Mouse (Mus musculus): ENCODE measurements around the gene Rpap3.

Gene Rpap3

DNA sequence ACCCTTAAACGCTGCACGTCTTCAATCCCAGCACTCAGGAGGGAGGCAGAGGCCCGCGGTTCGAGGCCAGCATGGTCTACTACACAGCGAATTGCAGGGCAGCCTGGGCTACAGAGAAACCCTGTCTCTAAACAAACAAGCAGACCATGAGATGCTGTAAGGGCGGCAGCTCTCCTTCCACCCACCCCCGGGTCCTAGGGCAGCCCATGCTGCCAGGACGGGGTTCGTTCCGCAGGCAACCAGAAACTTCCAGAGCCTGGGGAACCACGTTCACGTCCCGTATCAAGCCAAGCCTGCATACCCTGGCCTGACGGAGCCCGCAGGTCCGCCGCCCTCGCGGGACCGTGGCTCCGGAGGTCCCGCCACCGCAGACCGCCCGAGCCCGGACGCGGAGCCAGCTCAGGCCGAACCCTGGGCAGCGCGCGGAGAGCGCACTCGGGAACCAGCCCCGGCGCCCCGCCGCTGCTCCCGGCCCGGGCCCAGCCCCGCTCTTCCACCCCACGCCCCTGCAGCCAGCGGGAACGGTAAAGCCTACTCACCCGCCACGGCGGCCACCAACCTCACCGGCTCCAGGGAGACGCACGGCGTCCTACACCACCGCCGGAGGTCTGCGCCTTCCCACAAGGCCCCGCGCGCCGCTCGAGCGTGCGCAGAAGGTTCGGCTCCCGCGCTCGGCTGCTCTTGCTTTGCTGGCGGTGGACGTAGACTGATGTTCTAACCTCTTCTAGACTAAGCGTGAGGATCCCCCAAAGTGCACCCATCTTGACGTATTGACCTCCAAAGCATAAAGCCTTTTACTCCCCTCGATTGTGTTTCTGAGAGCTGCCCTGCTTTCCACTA is at the start of gene Rpap3:
Gene Rpap3, minus strand, starts transcription at position 615 of the 840 bp plus-strand sequence.
- peak; percentile 83 for DNase-seq (ENCODE audit: low read depth, low spot score)

DNA sequence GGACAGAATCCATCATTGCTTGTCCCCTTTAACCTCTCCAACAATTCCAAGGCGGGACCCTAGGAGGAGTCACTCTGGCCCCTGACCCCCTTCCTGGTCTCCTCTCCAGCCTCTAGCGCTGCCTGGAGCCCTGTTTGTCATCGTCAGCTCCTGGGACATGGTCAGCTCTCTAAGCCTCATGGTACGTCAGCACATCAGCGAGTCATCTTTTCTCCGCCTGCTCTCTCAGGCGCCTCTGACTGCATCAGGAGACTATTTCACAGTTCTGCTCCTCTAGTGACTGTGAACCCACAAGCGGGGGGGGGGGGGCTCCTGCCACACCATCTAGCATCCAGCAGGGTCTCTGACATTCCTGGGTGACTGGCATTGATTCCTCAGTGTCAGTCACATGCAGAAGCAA is 49.7 kb upstream of the Rpap3 start:
- DNase-seq (ENCODE audit: low read depth, low spot score) = no peak

DNA sequence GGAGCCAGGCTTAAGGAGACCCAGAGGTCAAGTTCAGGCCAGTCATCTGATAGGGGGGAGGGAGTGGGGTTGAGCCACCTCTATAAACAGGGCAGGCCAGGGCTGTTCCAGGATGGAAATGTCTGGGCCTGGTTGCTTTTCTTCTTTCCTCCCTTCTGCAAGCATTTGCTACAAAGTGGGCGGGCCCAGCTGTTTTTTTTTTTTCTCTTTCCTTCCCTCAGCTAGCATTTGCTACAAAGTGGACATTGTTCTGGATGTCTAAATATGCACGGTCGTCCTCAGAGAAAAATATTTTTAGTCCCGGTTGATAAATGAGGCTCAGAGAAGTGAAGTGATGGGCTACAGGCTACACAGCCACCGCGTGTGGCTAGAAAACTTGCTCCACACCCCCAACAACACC is 48.9 kb upstream of the Rpap3 start:
- no peak for DNase-seq (ENCODE audit: low read depth, low spot score)

DNA sequence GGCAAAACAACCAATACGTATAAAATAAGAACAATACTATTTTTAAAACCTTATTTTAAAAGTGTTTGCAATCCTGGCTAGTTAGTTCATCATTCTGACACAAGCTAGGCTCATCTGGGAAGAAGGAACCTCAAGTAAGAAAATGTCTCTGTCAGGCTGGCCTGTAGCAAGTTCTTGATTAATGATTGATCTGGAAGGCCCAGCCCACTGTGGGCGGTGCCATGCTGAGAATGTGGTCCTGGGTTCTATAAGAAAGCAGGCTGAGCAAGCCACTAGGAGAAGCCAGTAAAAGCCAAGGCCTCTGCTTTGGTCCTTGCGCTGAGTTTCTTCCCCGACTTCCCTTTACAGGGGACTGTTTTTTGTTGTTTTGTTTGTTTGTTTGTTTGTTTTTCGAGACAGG is 46.9 kb upstream of the Rpap3 start:
- no peak for DNase-seq (ENCODE audit: low read depth, low spot score)

DNA sequence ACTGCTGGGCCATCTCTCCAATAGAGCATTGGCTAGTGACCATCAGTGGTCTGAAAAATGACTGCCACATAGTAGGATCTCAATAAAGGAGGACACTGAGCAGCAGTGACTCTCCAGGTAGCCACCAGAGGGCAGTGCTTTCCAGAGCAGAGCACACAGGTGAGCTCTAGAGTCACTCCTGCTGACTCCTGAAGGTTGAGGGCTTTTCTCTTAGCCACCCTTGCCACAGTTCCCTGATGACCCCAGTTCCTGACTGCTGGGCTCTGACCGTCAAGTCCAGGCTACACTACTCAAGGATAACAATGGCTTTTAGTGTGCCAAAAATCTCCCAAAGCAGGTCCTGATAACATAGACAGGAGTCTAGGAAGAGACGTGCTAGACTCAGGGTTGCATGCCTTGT is 46.1 kb upstream of the Rpap3 start:
- DNase-seq (ENCODE audit: low read depth, low spot score) = peak; percentile 68

DNA sequence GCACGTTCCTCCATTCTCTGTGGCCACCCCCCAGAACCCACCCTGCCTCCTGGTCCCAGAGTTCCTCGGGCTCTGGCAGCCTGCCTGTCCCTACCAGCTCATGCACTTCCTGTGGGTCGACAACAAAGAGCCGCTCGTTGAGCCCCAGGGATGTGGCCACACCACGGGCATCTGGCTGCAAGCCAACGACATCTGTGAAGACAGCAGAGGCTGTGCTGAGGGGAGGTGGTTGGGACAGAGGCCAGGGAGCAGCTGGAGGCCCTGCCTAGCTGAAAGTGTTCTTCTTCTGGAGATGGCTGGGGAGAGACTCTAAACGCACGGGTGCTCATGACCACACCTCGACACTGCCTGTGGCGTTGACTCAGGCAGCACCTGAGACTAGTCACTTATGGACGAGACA is 45.1 kb upstream of the Rpap3 start:
- DNase-seq (ENCODE audit: low read depth, low spot score) = no peak

DNA sequence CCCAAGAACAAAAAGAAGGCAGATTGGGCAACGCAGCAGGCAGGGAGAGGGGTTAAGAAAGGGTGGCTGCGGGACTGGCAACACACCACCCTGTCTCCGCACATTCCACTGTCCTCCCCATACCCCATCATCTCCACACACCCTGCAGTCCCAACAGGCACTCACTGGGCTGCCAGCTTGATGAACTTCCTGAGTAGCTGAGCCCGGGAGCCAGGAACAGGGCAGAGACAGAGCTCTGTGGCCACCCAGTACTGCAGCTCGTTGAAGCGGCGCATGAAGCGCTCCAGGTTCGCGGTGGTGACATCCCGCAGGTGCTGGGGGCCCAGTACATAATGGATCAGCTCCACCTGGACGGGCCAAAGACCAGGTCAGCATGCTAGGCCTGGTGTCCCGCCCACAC is 44.2 kb upstream of the Rpap3 start:
- DNase-seq (ENCODE audit: low read depth, low spot score) = no peak

DNA sequence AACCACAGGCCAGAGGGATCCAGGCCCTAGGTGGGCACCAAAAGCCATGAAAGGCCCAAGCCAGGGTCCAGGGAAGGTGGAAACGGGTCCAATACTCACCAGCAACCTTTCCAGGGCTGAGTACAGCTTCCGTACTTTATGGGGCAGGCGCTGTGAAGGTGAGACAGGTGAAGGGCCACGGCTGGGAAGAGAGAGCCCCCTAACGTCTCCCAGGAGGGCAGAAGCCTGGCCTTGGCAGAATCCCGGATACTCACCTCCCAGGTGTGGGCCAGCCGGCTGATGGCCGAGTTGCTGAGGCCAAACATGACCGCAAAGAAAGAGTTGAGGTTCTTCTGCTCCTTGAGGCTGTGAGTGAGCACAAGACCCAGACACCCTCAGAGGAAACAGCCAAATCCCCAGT is 43.8 kb upstream of the Rpap3 start:
- no peak for DNase-seq (ENCODE audit: low read depth, low spot score)

DNA sequence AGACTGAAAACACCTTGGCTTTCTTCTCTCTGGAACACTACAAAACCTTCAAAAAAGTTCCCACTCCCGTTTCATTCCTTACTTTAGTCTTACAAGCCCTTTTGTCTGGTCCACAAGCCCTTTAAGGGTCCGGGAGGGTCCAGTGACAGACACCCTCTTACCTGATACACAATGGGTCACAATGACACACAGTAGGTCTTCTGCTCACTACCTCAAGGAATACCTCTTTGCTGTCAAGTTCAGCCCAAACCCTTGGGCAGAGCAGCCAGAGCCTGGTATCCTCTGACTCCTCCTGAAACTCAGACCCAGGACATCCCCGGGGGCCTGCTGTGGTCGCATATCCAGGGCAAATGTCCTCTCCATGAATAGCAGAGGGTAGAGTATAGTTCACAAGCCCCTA is 43.3 kb upstream of the Rpap3 start:
- no peak for DNase-seq (ENCODE audit: low read depth, low spot score)

DNA sequence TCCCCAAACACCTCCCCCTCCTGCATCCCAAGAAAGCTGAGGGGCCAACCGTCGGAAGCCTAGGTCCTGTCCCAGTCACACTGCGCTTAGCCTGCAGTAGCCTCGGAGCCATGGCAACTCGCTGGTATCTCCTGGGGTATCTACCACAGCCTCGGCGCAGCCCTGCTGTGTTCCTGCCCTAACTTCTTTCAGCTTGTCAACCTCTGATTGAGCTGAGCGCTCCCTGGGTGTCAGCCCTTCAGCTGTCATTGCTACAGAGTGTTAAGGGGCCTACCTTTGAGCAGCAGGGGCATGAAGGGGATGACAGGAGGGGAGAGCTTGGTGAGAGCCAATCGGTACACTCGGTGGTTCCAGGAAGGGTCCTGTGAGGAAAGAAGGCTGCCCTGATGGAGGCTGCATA is 42.7 kb upstream of the Rpap3 start:
- DNase-seq (ENCODE audit: low read depth, low spot score) = no peak

DNA sequence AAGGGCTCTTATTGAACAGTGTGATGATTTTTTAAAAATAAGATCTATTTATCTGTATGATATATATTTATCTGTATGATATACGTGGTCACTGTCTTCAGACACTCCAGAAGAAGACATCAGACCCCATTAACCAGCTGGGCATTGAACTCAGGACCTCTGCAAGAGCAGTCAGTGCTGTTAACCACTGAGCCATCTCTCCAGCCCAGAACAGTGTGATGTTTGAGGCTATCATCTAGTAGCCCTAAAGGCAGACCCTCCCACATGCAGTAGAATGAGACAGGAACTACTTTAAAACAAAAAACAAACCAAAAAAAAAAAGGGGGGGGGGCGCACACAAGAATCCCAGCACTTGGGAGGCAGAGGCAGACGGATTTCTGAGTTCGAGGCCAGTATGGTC is 41.9 kb upstream of the Rpap3 start:
- no peak for DNase-seq (ENCODE audit: low read depth, low spot score)

DNA sequence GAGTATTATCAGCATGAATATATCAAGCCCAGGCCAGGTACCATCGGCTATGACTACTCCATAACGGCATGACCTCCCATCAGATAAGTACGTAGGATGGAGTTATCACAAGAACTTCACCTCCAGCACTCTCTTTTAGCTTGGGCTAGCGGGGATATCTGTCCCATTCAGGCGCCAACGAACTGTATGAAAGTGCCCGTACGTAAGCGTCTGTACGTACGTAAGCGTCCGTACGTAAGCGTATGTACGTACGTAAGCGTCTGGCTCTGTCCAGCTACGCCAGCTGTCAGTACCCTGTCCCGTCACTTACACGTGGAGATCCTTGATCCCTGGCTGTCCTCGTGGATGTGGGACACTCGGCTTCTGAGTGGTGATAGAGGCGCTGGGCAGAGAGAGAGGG is 41.1 kb upstream of the Rpap3 start:
- DNase-seq (ENCODE audit: low read depth, low spot score) = peak; percentile 53

DNA sequence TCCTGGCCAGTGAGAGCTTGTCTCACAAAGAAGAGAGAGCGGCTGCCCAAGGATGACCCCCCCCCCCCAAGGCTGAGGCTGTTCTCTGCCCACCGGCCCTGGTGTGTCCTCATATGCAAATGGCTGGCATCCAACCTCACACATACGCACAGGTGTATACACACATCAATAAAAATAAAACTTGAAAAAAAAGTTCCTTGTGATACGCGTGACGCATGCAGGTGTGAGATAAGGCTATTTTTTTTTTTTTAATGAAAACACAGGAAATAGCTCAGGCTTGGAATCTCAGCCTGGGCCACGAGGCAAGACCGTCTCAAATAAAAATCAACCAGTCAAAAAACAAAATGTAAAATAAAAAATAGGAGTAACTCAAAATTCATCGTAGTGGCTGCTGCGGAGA is 40.7 kb upstream of the Rpap3 start:
- no peak for DNase-seq (ENCODE audit: low read depth, low spot score)

DNA sequence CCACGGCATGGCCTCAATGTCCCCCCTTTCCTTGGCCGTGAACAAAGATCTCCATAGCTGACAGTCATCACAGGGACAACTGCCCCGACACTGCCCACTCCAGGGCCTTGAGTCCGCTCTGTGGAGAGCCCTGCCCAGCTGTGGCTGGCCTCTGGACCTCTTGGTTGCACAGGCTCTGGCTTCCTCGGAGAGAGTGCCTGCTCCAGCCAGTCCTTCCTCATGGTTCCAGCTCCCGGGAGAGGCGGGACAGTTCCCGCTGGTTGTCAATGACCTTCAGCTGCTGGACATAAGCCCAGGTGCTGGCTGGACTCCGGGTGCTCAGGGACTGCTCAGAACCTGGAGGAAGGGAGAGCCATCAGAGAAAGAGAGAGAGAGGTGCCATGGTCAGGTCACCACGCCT is 39.7 kb upstream of the Rpap3 start:
- no peak for DNase-seq (ENCODE audit: low read depth, low spot score)

DNA sequence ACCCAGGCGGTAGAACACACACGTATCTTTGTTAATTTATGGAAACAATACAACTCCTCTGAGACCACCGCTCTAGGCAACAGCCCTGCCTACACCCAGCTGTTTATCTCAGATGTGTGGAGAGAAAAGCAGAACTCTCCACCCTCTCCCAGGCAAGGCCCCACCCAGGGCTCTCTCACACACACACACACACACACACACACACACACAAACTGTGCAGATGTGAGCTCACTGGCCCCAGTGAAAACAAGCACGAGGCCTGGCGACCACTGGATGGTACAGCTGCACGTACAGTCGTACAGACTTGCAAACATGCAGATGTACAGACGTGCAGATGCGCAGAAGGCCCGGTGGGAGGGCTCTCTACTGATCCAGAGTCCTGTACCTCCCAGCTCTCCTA is 39.3 kb upstream of the Rpap3 start:
- DNase-seq (ENCODE audit: low read depth, low spot score) = no peak

DNA sequence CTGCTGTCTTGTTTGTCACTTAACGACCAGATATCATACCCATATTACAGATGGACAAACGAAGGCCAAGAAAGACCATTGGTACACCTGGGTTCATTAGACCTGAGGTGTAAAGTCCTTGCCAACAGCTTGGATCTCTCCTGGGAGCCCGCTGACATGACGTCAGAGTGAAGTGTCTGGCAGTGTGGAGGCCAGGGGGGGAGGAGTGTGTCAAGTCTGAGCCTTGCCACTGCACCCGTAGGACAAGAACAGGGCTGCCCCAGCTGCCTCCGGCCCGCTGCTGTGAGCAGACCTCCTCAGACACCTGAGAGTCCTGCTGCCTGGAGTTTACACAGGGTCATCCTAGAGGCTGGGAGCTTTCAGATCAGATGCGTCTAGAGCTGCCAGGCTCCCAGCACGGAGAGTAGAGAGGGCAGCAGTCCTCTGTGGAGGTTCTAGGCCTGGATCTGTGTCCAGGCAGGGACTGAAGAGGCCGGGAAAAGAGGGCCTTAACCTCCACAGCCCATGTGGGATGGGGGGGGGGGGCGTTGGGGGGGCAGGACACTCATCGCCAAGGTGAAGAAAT is 38.4 kb upstream of the Rpap3 start:
- no peak for DNase-seq (ENCODE audit: low read depth, low spot score)

DNA sequence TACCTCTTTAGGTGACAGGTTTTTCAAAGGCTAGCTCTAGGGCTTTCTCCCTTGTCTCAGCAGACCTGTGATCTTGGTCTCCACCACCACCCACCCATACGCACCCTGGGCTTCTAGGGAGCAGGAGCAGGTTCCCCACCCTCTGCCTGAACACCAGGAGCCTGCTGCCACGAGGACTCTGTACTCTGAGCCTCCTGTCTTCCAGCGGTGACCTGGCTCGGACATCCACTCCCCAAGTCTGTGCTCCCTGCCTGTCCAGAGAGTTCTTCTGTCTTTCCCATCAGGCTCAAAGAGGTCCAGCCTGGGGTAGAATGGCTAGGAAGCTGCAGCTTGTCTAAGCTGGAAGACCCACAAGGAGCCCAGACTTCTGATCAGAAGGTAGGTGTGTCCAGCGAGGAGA is 37.6 kb upstream of the Rpap3 start:
- DNase-seq (ENCODE audit: low read depth, low spot score) = no peak

DNA sequence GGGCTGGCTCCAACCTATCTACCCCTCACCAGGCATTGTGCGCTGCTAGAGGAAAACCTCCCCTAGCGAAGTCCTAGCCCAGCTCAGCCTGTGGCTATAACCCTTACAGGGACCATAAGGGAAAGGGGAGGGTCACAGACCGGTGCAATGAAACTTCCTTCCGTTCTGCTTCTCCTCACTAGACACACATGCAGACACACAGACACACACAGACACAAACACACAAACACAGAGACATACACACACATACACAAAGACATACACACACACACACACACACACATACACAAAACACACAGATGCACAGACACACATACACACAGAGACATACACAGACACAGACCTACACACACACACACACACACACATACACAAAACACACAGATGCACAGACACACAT is 37.0 kb upstream of the Rpap3 start:
- DNase-seq (ENCODE audit: low read depth, low spot score) = no peak

DNA sequence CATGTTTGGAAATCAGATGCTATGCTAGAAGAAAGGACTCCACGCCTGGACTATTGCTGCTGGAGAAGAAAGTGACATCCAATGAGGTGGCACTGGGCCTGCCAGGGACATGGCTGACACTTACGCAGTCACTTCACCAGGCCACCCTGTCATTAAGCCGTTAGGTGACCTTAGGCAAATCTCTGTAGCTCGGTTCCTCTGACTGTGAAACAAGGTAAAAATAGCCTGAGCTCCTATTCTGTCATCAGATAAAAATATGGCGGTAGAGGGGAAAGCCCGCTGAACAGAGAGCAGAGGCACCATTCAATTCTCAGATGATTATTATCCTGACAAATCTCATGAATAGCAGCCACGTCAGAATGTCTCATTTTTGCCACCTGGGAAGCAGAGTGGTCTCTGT is 36.4 kb upstream of the Rpap3 start:
- no peak for DNase-seq (ENCODE audit: low read depth, low spot score)

DNA sequence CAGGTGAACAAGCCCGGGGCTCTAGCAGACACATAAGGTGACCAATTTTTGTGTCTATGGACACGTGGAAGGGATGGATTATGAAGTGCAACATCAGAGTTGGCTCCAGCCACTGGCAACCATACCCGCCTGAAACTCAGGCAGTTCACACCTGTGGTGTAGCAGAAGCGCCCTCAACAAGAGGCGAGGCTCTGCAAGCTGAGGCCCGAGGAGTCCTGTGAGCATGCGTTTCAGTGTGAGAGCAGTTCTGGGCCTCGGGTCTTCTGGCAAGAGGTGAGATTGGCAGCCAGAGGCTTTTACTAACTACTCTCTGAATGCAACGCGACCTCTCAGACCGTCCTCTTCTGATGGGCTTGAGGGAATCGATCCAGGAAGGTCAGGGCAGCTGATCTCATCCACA is 36.0 kb upstream of the Rpap3 start:
- no peak for DNase-seq (ENCODE audit: low read depth, low spot score)

DNA sequence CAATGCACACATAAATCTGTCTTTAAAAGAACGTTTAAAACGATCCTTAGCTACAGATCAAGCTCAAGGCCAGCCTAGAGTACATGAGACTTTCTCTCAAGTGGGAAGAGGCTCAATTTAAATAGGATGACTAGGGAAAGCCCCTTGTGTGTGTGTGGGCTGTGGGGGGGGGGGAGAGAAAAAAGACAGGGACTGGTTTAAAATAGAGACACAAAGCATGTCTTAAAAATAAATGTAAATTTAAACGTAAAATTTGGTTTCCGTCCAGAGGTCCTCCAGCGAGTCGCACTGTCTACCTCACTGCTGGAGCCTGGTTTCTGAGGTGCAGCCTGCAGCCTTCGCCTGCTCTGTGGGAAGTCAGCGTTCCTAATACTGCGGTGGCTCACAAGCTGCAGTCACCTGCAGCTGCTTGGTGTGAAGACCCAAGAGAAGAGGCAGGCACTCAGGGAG is 34.7 kb upstream of the Rpap3 start:
- DNase-seq (ENCODE audit: low read depth, low spot score) = no peak

DNA sequence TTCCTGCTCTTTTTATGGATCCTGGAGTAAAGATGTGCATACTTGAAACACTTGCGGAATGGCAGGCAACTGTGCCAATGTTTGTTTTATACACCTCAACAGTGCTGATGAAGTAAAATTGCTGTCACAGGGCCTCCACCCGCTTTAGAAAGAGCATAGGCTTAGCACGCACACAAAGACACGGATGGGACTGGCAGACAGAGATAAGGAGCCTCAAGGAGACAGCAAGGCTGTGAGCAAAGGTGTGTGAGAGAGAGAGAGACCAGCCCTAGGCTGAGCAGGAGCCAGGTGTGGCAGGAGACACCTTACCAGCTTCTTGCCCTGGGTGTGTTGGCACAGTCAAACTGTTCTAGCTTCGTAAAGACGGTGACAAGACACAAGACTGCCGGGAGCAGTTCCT is 33.3 kb upstream of the Rpap3 start:
- DNase-seq (ENCODE audit: low read depth, low spot score) = no peak

DNA sequence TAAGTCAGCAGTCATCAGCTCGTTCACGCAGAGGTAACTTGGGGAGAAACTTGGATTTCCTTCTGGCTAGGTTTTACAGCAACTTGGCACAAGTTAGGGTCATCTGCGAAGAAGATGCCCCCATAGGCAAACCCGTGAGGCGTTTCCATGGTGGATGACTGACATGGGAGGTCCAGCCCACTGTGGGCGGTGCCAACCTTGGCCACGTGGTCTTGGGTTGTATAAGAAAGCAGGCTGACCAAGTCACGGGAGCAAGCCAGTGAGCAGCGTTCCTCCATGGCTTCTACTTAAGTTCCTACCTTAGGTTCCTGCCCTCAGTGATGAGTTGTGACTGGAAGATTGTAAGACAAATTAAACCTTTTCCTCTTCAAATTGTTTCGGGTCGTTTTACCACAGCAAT is 26.4 kb upstream of the Rpap3 start:
- no peak for DNase-seq (ENCODE audit: low read depth, low spot score)

DNA sequence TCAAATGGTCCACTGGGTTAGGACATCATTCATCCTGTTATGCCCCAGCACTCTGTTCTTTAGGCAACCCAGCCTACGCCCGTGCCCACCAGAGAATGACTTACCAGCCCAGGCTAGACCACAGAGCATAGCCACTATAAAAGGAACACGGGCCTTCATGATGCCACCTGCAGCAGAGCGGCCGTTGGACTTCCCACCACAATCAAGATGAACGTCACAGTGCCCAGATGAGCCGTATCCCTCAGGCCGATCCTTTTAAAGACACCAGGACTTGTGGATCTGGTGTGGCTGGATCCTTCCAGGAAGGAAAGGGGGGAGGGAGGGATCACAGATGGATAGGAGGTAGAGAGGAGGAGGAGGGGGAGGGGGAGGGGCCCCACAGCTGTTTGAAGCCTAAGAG is 25.5 kb upstream of the Rpap3 start, which contains the start of gene Endou:
Gene Endou, minus strand, starts transcription at position 229 of the 400 bp plus-strand sequence.
- no peak for DNase-seq (ENCODE audit: low read depth, low spot score)

All from R1 (cell line).